Mouse (Mus musculus) spleen, postnatal 4 days (tissue): ENCODE results near the gene Tspyl2.
"Not testable (repeated sequence)": the region's sequence is repeated elsewhere in the genome, so short reads cannot be mapped to it uniquely, and the experiment has no call there.

ENCODE experiments used
- DNase-seq, 2 experiments: peaks; one replicate each; pipeline ENCODE4 v3.0.0; 2022; ENCODE audit warnings: low spot score in 2 of 2

Tspyl2 gene

GRCm38 (mm10) chrX:152342358-152342901 lies at the start of gene Tspyl2:
TSS of gene Tspyl2 (minus strand) at chrX:152342425.
- peak; percentile 86 to 90 for DNase-seq

GRCm38 (mm10) chrX:152368397-152369273 lies 26.4 kb upstream of the Tspyl2 start, which contains the start of gene Gpr173:
TSS of gene Gpr173 (minus strand) at chrX:152368704.
- no peak for DNase-seq

GRCm38 (mm10) chrX:152368054-152368396 lies 25.8 kb upstream of the Tspyl2 start:
- DNase-seq: no peak

- no peak for DNase-seq
Observed at GRCm38 (mm10) chrX:152366418-152366817, 24.2 kb upstream of the Tspyl2 start.

- peak in 1 of 2 experiments; percentile 13 for DNase-seq
Observed at GRCm38 (mm10) chrX:152352553-152353153, 10.4 kb upstream of the Tspyl2 start.

- DNase-seq: no peak
Observed at GRCm38 (mm10) chrX:152347041-152347440, 4.8 kb upstream of the Tspyl2 start.

GRCm38 (mm10) chrX:152346587-152346986 lies 4.4 kb upstream of the Tspyl2 start:
- DNase-seq: no peak

GRCm38 (mm10) chrX:152342903-152343302 lies 678 bp upstream of the Tspyl2 start:
- DNase-seq: no peak

GRCm38 (mm10) chrX:152341496-152341895 lies 729 bp downstream of the Tspyl2 start:
- no peak for DNase-seq

GRCm38 (mm10) chrX:152336546-152337332 lies 5.5 kb downstream of the Tspyl2 start:
- DNase-seq: peak; percentile 74 to 82

- not testable (repeated sequence) for DNase-seq
Observed at GRCm38 (mm10) chrX:152336123-152336522, 6.1 kb downstream of the Tspyl2 start.

GRCm38 (mm10) chrX:152329400-152329799 lies 12.8 kb downstream of the Tspyl2 start:
- DNase-seq: not testable (repeated sequence)

GRCm38 (mm10) chrX:152327689-152328052 lies 14.6 kb downstream of the Tspyl2 start:
- no peak for DNase-seq

GRCm38 (mm10) chrX:152326996-152327688 lies 15.1 kb downstream of the Tspyl2 start, which contains the start of gene Kantr:
TSS of gene Kantr (minus strand) at chrX:152327495.
- peak; percentile 74 to 80 for DNase-seq

- peak in 1 of 2 experiments; percentile 29 for DNase-seq
Observed at GRCm38 (mm10) chrX:152323584-152323983, 18.6 kb downstream of the Tspyl2 start.

- no peak for DNase-seq
Observed at GRCm38 (mm10) chrX:152322776-152323175, 19.4 kb downstream of the Tspyl2 start.

GRCm38 (mm10) chrX:152320535-152320934 lies 21.7 kb downstream of the Tspyl2 start:
- no peak for DNase-seq

- DNase-seq: peak; percentile 60 to 74
Observed at GRCm38 (mm10) chrX:152307942-152308341, 34.3 kb downstream of the Tspyl2 start.

- DNase-seq: peak; percentile 48 to 64
Observed at GRCm38 (mm10) chrX:152307371-152307770, 34.9 kb downstream of the Tspyl2 start.

GRCm38 (mm10) chrX:152306224-152306623 lies 36.0 kb downstream of the Tspyl2 start:
- DNase-seq: no peak

GRCm38 (mm10) chrX:152287026-152287425 lies 55.2 kb downstream of the Tspyl2 start:
- DNase-seq: not testable (repeated sequence)
